Mouse (Mus musculus) forebrain, embryonic 10.5 days (tissue): ENCODE measurements at regions not wholly inside any gene's neighbourhood (a gene's known extent, or its start where the extent isn't known, plus 50 kb on each side); places are given as distances from the start of the nearest gene placed in this dataset.

ENCODE experiments used
- DNase-seq: peaks from one replicate; pipeline ENCODE4 v3.0.0-alpha.2; 2017; ENCODE audit warnings: low spot score; ENCODE audit errors: extremely low spot score
- H3K27ac ChIP-seq: fragments of 300-500 bp; sonication (generic); 2 replicates; pipeline ENCODE4 v1.5.1; 2016; ENCODE audit warnings: mild to moderate bottlenecking
- H3K27me3 ChIP-seq: fragments of 300-500 bp; sonication (generic); 2 replicates; pipeline ENCODE4 v1.6.1; 2016; ENCODE audit warnings: mild to moderate bottlenecking; ENCODE audit not compliant: poor library complexity, severe bottlenecking
- H3K36me3 ChIP-seq: fragments of 300-500 bp; sonication (generic); replicated peaks from 2 replicates; pipeline ENCODE4 v1.6.1; 2016; ENCODE audit warnings: mild to moderate bottlenecking, moderate library complexity
- H3K4me1 ChIP-seq: fragments of 300-500 bp; sonication (generic); 2 replicates; pipeline ENCODE4 v1.6.1; 2016
- H3K4me3 ChIP-seq: fragments of 300-500 bp; sonication (generic); 2 replicates; pipeline ENCODE4 v1.5.1; 2016; ENCODE audit warnings: mild to moderate bottlenecking, moderate library complexity
- H3K9me3 ChIP-seq: fragments of 300-500 bp; sonication (generic); 2 replicates; pipeline ENCODE4 v1.6.1; 2016; ENCODE audit warnings: mild to moderate bottlenecking, moderate library complexity
- WGBS: fragments of 180-500 bp; shearing (Covaris S2); methylation state at CpG from one replicate; pipeline ENCODE4 v1.1.7; 2016; 5-methylcytosine and 5-hydroxymethylcytosine counted together

DNA sequence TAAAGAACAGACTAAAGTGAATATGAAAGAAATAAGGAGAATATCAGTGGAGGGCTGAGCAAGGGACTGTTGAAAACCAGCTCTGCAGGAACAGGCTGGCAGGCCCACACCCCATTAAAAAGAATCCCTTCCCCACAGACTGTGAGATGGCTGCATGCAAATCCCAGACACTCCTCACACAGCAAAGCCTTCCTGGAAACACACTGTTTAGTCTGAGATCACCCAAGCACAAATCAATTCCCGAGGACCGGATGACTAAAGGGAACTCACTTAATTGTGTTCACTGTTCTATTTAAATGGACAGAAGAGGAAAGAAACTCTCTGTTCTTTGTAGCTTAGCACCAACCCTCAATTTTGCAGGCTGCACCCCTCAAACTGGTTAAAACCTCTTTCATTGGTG, 66.9 kb upstream of the Rnf152 start:
- Histone ChIP-seq H3K36me3 (no peaks in the 10 kb centered on the region), H3K27ac (no peak overlapping the region), H3K4me3 (no peak overlapping the region), H3K9me3 (no peaks in the 10 kb centered on the region), H3K27me3 (no peaks in the 10 kb centered on the region), H3K4me1 (peaks cover 41% of the 10 kb centered on the region)
- no peak for DNase-seq
- 36% methylated on average over 2 of the region's 2 CpGs for WGBS

DNA sequence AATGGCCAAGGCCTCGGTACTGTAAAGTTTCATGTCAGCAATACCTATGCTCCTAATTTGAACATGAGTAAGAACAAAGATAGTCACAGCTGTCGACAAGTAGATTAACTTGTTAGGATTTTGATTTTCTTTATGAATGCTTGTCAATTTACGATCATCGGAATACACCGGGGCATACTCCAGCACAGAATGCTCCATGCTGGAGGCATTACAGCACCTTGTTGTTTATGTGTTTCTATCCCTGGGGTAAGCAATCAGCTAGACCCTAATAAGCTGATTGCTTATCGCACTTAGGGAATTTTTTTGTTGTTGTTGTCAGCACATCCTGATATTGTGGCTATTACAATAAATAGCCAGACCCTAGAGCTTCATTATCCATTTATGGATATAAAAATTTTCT, 66.4 kb upstream of the Rnf152 start:
- H3K27ac ChIP-seq = no peak overlapping the region
- H3K27me3 ChIP-seq = no peaks in the 10 kb centered on the region
- H3K9me3 ChIP-seq = no peaks in the 10 kb centered on the region
- no peak overlapping the region for H3K4me3 ChIP-seq
- WGBS = 95% methylated on average over 6 of the region's 6 CpGs
- H3K36me3 ChIP-seq = no peaks in the 10 kb centered on the region
- no peak for DNase-seq
- H3K4me1 ChIP-seq = peaks cover 41% of the 10 kb centered on the region

DNA sequence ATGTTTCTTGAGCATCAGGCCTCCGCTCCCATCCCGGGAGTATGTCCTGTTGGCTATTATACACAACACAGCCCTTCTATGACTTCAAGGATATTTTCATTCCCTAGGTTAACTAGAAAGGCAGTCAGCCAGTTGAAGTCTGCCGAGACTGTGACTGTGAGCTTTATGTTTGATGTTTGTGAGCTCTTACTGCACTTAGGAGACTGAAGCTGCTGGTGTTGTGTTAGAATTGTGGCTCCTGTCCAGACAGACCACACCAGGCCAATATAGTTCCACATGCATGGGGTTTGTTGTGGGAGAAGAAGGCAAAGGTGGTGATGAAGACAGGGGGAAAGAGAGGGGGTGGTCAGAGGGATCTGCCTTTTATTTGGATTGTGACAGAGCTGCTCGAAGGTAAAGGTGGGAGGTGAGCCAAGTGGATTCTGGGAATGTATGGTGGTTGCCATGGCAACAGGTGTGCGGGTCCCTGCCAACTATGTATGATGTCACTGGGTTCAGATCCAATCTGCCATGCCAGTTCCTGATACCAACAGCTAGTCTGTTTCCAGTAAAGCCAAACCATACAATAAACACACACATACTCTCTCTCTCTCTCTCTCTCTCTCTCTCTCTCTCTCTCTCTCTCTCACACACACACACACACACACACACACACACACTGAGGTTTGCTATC, 64.0 kb upstream of the Rnf152 start:
- peaks cover 22% of the 10 kb centered on the region for H3K4me1 ChIP-seq
- WGBS = 87% methylated on average over 5 of the region's 5 CpGs
- H3K27ac ChIP-seq = no peak overlapping the region
- DNase-seq = no peak
- H3K27me3 ChIP-seq = no peaks in the 10 kb centered on the region
- H3K36me3 ChIP-seq = no peaks in the 10 kb centered on the region
- no peak overlapping the region for H3K4me3 ChIP-seq
- no peaks in the 10 kb centered on the region for H3K9me3 ChIP-seq
